Mouse (Mus musculus): ENCODE data around the gene 1700017B05Rik. TPM values are rescaled to one million over a fixed set of nuclear protein-coding genes. Genes with fewer than 3 reads are reported as not detected.

1700017B05Rik gene
- polyA plus RNA-seq, 1 experiment from 2014 or later, result 9.1 TPM

DNA sequence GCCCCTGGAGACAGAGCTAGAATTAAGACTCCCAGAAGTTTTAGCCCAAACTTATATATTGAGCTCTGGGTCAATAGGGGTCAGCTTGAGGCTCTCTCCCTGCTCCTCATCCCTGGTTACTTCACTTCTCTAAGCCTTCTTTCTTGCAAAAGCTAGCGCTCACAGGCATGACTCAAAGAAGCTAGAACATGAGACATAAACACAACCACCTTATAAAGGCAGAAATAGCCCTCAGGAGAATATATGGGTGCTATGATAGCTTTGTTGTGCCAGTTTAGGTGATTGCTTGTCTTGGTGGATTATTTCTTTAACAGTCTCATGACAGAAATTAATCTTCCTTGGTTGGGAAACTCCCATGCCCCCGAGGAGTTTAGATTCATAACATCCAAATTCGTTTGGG lies 32.5 kb upstream of the 1700017B05Rik start:
- Histone ChIP-seq H3K27me3 (no peaks in the 10 kb centered on the region), H3K4me3 (replicated peaks) (no peak overlapping the region), H3K4me1 (peaks cover 2% of the 10 kb centered on the region; the same call in 1 of the 2 replicates), H3K9me3 (no peaks in the 10 kb centered on the region), H3K9ac (no peak overlapping the region), H3K4me2 (no peak overlapping the region), H3K36me3 (replicated peaks) (no peaks in the 10 kb centered on the region), H3K27ac (no peak overlapping the region)
- 87% methylated on average over 3 of the region's 3 CpGs for WGBS
- ATAC-seq (ENCODE audit: low FRiP score), result no peak

DNA sequence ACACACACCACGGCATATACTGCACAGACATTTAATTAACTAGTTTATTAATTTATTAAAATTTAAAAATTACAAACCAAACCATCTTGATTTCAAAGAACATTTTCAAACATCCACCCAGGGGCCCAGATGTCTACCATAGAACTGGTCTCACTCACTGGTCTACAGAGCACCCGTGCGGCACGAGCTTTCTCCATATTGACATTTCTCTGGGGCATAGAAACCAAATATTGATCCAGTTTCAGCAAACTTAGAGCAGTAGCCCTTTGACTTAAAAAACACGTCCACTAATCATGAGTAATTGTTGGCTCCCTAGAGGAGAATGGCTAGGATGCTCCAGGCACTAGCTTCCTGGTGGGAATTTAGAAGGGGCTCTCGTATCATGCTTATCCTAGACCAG lies 24.8 kb upstream of the 1700017B05Rik start:
- WGBS, result 95% methylated on average over 6 of the region's 6 CpGs
- H3K27me3 ChIP-seq, result no peaks in the 10 kb centered on the region
- no peak for ATAC-seq (ENCODE audit: low FRiP score)

DNA sequence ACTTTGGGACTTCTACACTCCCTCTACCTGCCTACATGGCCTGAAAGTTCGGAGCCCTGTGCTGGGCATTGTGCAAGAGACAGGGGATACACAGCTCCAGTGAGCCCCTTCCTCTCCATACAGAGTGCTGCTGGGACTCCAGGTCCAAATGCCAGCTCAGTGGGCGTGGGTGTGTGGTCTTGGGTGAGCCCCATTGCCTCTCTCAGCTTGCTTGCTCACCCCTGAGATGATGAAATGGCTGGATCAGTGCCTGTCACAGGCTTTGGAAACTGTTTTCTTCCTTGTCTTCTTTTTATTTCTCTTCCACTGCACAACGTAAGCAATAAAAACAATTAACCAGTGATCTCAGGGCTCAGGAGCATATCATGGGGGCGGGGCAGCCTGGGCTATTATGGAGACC lies 20.9 kb upstream of the 1700017B05Rik start:
- no peaks in the 10 kb centered on the region for H3K36me3 ChIP-seq (replicated peaks)
- ATAC-seq (ENCODE audit: low FRiP score), result no peak
- H3K9me3 ChIP-seq, result no peaks in the 10 kb centered on the region

More for the DNA sequence above, 24.8 kb upstream of the 1700017B05Rik start:
- no peaks in the 10 kb centered on the region for H3K36me3 ChIP-seq (replicated peaks)
- no peak overlapping the region for H3K4me3 ChIP-seq (replicated peaks)
- H3K9ac ChIP-seq, result no peak overlapping the region
- H3K4me2 ChIP-seq, result no peak overlapping the region
- H3K9me3 ChIP-seq, result no peaks in the 10 kb centered on the region
- H3K4me1 ChIP-seq, result peaks cover 5% of the 10 kb centered on the region; the same call in 1 of the 2 replicates
- no peak overlapping the region for H3K27ac ChIP-seq

DNA sequence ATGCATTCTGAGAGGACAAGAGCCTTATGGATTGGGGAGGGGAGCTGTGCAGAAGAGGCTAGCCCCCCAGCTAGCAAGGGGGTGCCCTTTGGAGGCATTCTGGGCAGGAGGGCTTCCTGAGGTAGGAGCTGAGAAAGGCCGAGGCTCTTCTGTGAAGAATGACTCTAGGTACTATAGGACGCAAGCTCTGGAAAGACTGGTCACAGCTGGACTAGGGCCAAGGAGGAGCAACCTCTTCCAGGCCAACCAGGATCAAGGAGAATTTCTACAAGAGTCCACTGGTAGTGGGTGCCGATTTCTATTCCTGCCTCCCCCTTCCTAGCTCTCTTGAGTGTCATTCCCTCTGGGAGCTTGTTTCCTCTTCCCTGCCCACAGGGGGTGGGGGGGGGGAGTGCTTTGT lies 20.3 kb upstream of the 1700017B05Rik start:
- H3K4me2 ChIP-seq, result no peak overlapping the region
- ATAC-seq (ENCODE audit: low FRiP score), result no peak
- no peak overlapping the region for H3K9ac ChIP-seq
- no peaks in the 10 kb centered on the region for H3K36me3 ChIP-seq (replicated peaks)
- H3K4me3 ChIP-seq (replicated peaks), result no peak overlapping the region
- no peaks in the 10 kb centered on the region for H3K27me3 ChIP-seq
- H3K9me3 ChIP-seq, result no peaks in the 10 kb centered on the region
- WGBS, result 79% methylated on average over 3 of the region's 3 CpGs
- H3K4me1 ChIP-seq, result peaks cover 14% of the 10 kb centered on the region
- H3K27ac ChIP-seq, result no peak overlapping the region

More for the DNA sequence above, 20.9 kb upstream of the 1700017B05Rik start:
- WGBS, result 69% methylated on average over 4 of the region's 4 CpGs
- Histone ChIP-seq H3K4me2 (no peak overlapping the region), H3K4me3 (replicated peaks) (no peak overlapping the region), H3K4me1 (peaks cover 14% of the 10 kb centered on the region), H3K27ac (no peak overlapping the region), H3K9ac (no peak overlapping the region), H3K27me3 (no peaks in the 10 kb centered on the region)

DNA sequence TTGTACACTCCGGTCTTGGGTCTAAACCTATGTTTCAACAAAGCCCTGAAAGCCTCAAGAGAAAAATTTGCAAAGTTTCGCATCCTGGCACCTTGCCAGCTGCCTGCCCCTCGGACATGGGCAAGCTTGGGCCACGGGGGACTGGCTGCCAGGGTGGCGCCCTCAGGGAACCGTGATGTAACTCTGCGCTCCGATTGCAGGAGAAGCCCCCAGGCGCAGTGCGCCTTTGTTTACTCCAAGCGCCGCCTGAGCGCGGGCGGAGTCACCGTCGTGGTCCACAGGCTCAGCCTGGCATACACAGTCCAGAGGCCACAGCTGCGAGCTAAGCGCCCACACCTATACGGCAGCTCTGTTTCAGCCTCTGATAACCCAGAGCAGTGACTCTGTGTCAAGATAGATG lies 19.1 kb upstream of the 1700017B05Rik start:
- no peak overlapping the region for H3K27ac ChIP-seq
- H3K9ac ChIP-seq, result peak overlapping the region; percentile 27; the same call in 1 of the 2 replicates
- WGBS, result 9% methylated on average over 20 of the region's 20 CpGs
- peak overlapping the region; percentile 50 for H3K4me2 ChIP-seq
- ATAC-seq (ENCODE audit: low FRiP score), result peak; percentile 44; the same call in 1 of the 2 replicates
- peaks cover 14% of the 10 kb centered on the region for H3K4me1 ChIP-seq
- peak overlapping the region; percentile 18 for H3K4me3 ChIP-seq (replicated peaks)
- H3K36me3 ChIP-seq (replicated peaks), result no peaks in the 10 kb centered on the region
- H3K27me3 ChIP-seq, result no peaks in the 10 kb centered on the region
- no peaks in the 10 kb centered on the region for H3K9me3 ChIP-seq

DNA sequence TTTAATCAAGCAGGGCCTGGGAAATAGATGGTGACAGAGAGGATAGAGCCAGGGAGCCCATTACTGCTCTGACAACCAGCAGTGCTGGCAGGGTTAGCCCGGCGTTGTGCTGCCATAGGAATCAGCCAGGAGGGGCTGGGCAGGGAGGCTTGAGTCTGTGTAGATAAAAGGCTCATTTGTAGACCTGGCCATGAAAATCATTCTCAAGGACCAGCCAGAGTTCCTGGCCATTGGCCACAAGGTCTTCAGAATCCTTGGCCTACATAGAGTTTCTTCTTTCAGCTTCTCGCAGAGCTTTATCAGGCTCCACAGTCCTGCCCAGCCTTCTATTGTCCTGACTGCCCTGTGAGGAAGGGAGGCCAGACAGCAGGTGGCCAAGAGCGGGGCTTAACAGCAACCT lies 17.0 kb upstream of the 1700017B05Rik start:
- no peak for ATAC-seq (ENCODE audit: low FRiP score)
- 69% methylated on average over 4 of the region's 4 CpGs for WGBS

DNA sequence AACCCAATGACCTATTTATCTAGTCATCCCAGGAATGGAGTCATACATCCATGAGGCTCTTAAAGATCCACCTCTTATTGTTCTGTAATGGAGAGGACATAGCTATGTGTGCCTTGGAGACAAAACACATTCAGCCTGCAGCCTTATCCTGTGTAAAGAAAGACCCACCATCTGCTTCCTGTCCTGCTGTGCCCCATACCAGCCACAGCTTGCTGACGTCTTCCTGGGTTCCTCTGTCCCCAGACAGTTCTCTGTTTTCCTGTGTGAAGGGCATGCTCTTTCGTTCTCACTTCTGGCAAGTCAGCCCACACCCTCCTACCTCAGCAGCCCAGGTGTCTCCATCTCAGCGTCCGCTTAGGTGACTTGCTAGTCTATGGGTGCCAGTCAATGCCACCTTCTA lies 15.9 kb upstream of the 1700017B05Rik start:
- Histone ChIP-seq H3K27ac (no peak overlapping the region), H3K4me2 (no peak overlapping the region), H3K9me3 (no peaks in the 10 kb centered on the region), H3K4me3 (replicated peaks) (no peak overlapping the region), H3K27me3 (no peaks in the 10 kb centered on the region), H3K36me3 (replicated peaks) (no peaks in the 10 kb centered on the region), H3K9ac (no peak overlapping the region), H3K4me1 (peaks cover 16% of the 10 kb centered on the region)
- no peak for ATAC-seq (ENCODE audit: low FRiP score)
- WGBS, result 63% methylated on average over 4 of the region's 4 CpGs

More for the DNA sequence above, 17.0 kb upstream of the 1700017B05Rik start:
- no peak overlapping the region for H3K27ac ChIP-seq
- H3K36me3 ChIP-seq (replicated peaks), result no peaks in the 10 kb centered on the region
- H3K27me3 ChIP-seq, result no peaks in the 10 kb centered on the region
- H3K4me2 ChIP-seq, result no peak overlapping the region
- H3K9me3 ChIP-seq, result no peaks in the 10 kb centered on the region
- H3K4me3 ChIP-seq (replicated peaks), result no peak overlapping the region
- peaks cover 14% of the 10 kb centered on the region for H3K4me1 ChIP-seq
- H3K9ac ChIP-seq, result no peak overlapping the region

DNA sequence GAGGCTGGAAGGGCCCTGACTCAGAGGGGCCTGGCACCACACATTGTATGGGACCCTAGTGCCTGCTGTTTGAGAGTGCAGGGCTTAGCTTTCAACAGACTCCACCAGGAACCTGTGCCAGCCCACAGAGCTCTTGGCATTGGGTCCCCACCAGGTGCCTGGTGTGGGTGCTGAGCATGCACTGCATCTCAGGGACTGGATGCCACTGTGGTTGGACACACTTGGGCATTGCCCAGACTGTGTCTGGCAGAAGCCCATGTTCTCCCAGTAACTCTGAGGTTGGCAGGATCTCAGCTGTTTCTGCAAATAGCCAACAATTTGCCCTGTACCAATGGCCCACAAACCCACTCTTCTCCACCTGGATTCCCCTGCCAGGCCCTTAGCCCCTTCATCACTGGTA lies 13.9 kb upstream of the 1700017B05Rik start:
- no peak for ATAC-seq (ENCODE audit: low FRiP score)
- no peak overlapping the region for H3K9ac ChIP-seq

DNA sequence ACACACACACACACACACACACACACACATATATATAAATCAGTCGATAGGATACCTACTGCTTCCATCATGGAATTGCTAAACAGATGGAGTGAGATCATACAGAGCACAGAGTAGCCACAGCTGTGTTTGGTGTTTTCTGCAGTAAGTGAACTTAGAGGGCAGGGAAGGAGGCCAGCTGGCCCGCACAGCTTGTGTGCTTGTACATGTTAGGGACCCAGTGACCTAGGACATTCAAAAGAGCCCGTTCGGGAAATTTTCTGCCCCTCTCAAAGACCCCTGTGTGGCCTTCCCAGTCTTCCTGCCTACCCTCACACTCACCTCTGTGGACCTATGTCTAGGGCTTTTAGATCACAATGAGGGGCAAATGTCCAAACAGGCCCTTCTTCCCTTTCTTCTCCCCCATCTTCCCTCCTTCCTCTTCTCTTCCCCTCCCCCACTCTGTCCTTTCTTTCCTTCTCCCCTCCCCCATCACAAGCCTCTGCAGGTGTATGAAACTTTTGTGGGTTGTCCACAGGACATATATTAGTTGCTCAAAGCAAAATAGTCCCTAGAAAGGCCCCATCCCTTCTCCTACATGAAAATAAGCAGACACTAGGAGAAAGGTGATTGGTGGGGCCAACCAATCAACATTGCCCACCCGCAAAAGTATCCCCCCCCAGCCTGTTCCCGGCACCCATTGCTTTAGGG lies 11.5 kb upstream of the 1700017B05Rik start:
- 0 out of 2 replicates have a peak, but pooled peaks cover 3% of the 10 kb centered on the region for H3K27me3 ChIP-seq
- no peak overlapping the region for H3K4me2 ChIP-seq
- H3K9me3 ChIP-seq, result no peaks in the 10 kb centered on the region
- H3K4me1 ChIP-seq, result peaks cover 25% of the 10 kb centered on the region
- 46% methylated on average over 6 of the region's 6 CpGs for WGBS
- ATAC-seq (ENCODE audit: low FRiP score), result no peak
- no peak overlapping the region for H3K4me3 ChIP-seq (replicated peaks)
- no peak overlapping the region for H3K27ac ChIP-seq
- H3K9ac ChIP-seq, result no peak overlapping the region
- no peaks in the 10 kb centered on the region for H3K36me3 ChIP-seq (replicated peaks)

More for the DNA sequence above, 13.9 kb upstream of the 1700017B05Rik start:
- no peak overlapping the region for H3K4me2 ChIP-seq
- H3K4me1 ChIP-seq, result peaks cover 9% of the 10 kb centered on the region
- no peaks in the 10 kb centered on the region for H3K27me3 ChIP-seq
- H3K9me3 ChIP-seq, result no peaks in the 10 kb centered on the region
- no peaks in the 10 kb centered on the region for H3K36me3 ChIP-seq (replicated peaks)
- H3K27ac ChIP-seq, result no peak overlapping the region
- no peak overlapping the region for H3K4me3 ChIP-seq (replicated peaks)

DNA sequence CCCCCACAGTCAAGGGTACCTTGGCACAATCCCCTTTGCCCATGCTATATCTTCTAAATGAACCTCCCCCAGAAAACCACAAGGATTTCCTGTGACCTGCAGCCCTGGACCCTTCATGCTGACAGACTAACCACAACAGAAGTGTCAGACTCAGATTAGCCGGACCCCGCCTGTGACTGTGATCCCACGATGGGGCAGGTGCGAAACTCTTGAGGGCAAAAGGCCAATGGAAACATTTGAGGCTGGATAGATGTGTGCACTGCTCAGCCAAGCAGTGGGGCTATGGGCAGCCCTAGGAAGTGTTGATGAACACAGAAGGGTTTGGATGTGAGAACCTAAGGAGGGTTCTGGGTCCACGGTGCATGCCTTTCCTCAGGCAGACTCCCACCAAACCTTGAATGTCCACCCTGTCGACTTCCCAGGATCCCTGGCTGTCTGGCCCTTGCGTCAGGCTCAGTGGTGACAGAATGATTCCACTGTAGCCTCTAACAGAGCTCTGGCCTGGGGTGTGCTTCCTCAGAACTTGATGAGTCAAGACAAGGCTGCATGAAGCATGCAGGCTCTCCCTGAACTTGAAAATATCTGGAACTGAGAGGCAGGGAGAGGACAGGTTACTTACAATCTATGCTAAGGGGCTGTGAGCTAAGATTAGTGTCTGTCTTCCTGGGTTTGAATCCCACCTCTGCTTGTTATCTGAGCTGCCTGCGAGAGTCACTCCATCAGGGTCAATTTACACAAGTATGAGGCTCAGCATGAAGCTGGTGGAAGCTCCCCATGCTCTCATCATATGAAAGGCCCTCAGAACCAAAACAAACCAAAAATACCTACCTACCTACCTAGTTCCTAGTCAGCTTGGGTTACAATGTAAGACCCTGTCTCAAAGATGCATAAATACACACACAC lies 10.7 kb upstream of the 1700017B05Rik start:
- Histone ChIP-seq H3K36me3 (replicated peaks) (no peaks in the 10 kb centered on the region), H3K4me2 (no peak overlapping the region), H3K4me1 (peaks cover 32% of the 10 kb centered on the region), H3K4me3 (replicated peaks) (no peak overlapping the region), H3K27me3 (0 out of 2 replicates have a peak, but pooled peaks cover 3% of the 10 kb centered on the region), H3K9me3 (no peaks in the 10 kb centered on the region), H3K9ac (no peak overlapping the region), H3K27ac (no peak overlapping the region)
- 68% methylated on average over 8 of the region's 8 CpGs for WGBS
- ATAC-seq (ENCODE audit: low FRiP score), result no peak

DNA sequence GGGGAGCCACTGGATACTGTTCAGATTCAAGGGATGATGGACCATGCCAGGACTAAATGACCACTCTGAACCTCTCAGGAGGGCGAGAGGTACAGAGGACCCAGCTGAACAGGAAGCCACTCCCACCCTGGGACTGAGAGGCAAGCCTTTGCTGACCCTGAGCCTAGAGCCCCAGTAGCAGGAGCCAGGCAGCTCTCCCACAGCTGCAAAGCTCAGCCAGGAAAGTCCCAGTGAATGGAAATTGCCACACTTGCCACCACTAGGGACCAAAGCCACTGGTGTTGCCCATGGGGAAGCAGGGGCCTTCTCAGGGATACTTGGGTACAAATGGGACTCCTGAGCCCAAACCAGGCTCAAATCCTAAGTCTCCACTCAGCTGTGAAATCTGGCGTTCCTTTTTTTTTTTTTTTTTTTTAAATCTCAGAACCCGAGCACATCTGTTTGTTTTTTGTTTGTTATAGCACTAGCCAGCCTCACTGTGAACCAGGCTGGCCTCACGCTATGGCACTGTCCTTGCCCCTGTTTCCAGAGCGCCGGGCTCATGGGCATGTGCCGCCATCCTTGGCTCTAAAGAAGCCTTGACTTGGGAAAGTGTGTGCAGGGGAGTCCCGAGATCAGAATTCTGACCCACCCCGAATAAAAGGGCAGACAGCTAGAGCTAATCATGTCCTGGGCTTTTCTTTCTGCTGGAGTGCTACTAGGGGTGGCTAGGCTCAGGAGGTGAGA lies 9.6 kb upstream of the 1700017B05Rik start:
- no peak for ATAC-seq (ENCODE audit: low FRiP score)
- Histone ChIP-seq H3K4me3 (replicated peaks) (no peak overlapping the region), H3K4me1 (peaks cover 43% of the 10 kb centered on the region), H3K36me3 (replicated peaks) (no peaks in the 10 kb centered on the region), H3K9me3 (no peaks in the 10 kb centered on the region), H3K27me3 (0 out of 2 replicates have a peak, but pooled peaks cover 6% of the 10 kb centered on the region), H3K27ac (no peak overlapping the region), H3K9ac (no peak overlapping the region), H3K4me2 (no peak overlapping the region)
- 53% methylated on average over 9 of the region's 9 CpGs for WGBS

DNA sequence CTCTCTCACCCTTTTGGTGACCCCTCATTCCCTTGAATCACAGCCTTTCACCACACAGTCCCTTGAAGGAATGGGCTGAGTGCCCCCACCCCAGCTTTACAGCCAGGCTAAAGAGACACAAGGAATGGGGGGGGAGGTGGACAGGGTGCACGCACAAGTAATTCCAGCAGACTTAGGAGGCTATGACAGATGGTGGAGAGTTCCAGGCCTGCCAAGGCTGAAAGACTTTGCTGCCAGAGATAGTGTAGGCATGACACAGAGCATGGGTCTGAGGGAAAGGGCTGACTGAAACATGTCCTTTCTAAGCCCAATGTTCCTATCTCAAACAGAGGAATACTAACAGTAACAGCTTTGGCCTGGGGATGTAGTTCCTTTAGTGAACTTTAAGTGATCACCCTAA lies 8.7 kb upstream of the 1700017B05Rik start:
- no peak for ATAC-seq (ENCODE audit: low FRiP score)
- Histone ChIP-seq H3K9ac (no peak overlapping the region), H3K4me1 (peaks cover 43% of the 10 kb centered on the region), H3K9me3 (no peaks in the 10 kb centered on the region), H3K27me3 (0 out of 2 replicates have a peak, but pooled peaks cover 6% of the 10 kb centered on the region), H3K4me3 (replicated peaks) (no peak overlapping the region), H3K4me2 (no peak overlapping the region), H3K27ac (no peak overlapping the region), H3K36me3 (replicated peaks) (no peaks in the 10 kb centered on the region)
- 67% methylated on average over 1 of the region's 1 CpGs for WGBS

Data from forebrain, embryonic 12.5 days (tissue).